Mouse (Mus musculus) cerebral cortex, adult 2 months (tissue): ENCODE results near the gene Macf1.

Source experiments
- WGBS: fragments of 180-500 bp; shearing (Covaris S2); methylation state at CpG from one replicate; pipeline ENCODE4 v1.1.7; 2018; 5-methylcytosine and 5-hydroxymethylcytosine counted together

The Macf1 gene

GRCm38 (mm10) chr4:123592046-123592445 is 92.1 kb downstream of the Macf1 start:
- WGBS: 61% methylated on average over 5 of the region's 5 CpGs

- WGBS: 59% methylated on average over 4 of the region's 4 CpGs
Observed at GRCm38 (mm10) chr4:123591026-123591635, 93.0 kb downstream of the Macf1 start.

- WGBS: 43% methylated on average over 3 of the region's 3 CpGs
Observed at GRCm38 (mm10) chr4:123589496-123589895, 94.7 kb downstream of the Macf1 start.

- 25% methylated on average over 7 of the region's 7 CpGs for WGBS
Observed at GRCm38 (mm10) chr4:123588353-123589301, 95.5 kb downstream of the Macf1 start.

- WGBS: 78% methylated on average over 3 of the region's 3 CpGs
Observed at GRCm38 (mm10) chr4:123587616-123588015, 96.5 kb downstream of the Macf1 start.

- 51% methylated on average over 3 of the region's 3 CpGs for WGBS
Observed at GRCm38 (mm10) chr4:123584720-123585093, 99.5 kb downstream of the Macf1 start.

GRCm38 (mm10) chr4:123584084-123584719 is 100.0 kb downstream of the Macf1 start:
- 40% methylated on average over 8 of the region's 8 CpGs for WGBS

- WGBS: 37% methylated on average over 2 of the region's 2 CpGs
Observed at GRCm38 (mm10) chr4:123577469-123578088, 106.6 kb downstream of the Macf1 start.

GRCm38 (mm10) chr4:123572434-123573336 is 111.5 kb downstream of the Macf1 start:
- WGBS: 15% methylated on average over 11 of the region's 11 CpGs

GRCm38 (mm10) chr4:123571869-123572268 is 112.3 kb downstream of the Macf1 start:
- WGBS: 10% methylated on average over 7 of the region's 7 CpGs

- WGBS: 37% methylated on average over 7 of the region's 7 CpGs
Observed at GRCm38 (mm10) chr4:123565291-123565861, 118.8 kb downstream of the Macf1 start.

- WGBS: 60% methylated on average over 6 of the region's 6 CpGs
Observed at GRCm38 (mm10) chr4:123564051-123564791, 119.9 kb downstream of the Macf1 start.

- WGBS: 76% methylated on average over 3 of the region's 3 CpGs
Observed at GRCm38 (mm10) chr4:123562177-123562815, 121.9 kb downstream of the Macf1 start.

- 87% methylated on average over 4 of the region's 4 CpGs for WGBS
Observed at GRCm38 (mm10) chr4:123560896-123561295, 123.3 kb downstream of the Macf1 start.

- 77% methylated on average over 2 of the region's 2 CpGs for WGBS
Observed at GRCm38 (mm10) chr4:123558496-123558895, 125.7 kb downstream of the Macf1 start.

- WGBS: 58% methylated on average over 3 of the region's 3 CpGs
Observed at GRCm38 (mm10) chr4:123552689-123553088, 131.5 kb downstream of the Macf1 start.

GRCm38 (mm10) chr4:123548317-123548716 is 135.8 kb downstream of the Macf1 start:
- 38% methylated on average over 3 of the region's 3 CpGs for WGBS

GRCm38 (mm10) chr4:123535271-123535670 is 148.9 kb downstream of the Macf1 start:
- whole genome bisulfite sequencing: 2% methylated on average over 1 of the region's 1 CpGs

GRCm38 (mm10) chr4:123532001-123532400 is 152.2 kb downstream of the Macf1 start:
- 42% methylated on average over 3 of the region's 3 CpGs for WGBS
